7 mouse cellular contexts compared by ENCODE assay signal in the genomic region with DNA sequence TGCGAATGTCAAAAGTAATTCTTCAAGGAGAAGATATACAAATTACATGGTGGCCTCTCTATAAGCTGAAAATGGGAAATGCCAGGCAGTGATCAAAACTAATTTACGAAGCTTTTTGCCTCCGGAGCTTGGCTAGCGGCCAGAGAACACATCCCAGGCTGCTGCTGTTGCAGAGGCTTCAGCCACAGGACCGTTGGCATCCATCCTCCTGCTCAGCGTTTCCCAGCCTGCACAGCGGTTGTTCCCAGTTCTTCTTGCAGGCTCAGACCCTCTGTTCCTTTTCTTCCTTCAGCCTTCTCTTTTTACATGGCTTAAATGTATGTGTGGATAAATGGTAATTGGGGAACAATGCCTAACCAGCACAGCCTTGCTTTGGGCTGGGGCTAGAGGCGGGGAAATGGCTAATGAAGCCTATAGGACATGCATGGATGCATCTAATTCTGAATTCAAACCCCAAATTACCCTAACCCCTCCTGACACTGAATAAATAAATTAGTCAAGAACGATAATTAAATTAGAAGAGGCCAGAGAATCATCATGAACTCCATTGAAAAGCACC. TPM values are rescaled to one million over a fixed set of nuclear protein-coding genes. Genes with fewer than 3 reads are reported as not detected.
DNase-seq lines count a peak whose midpoint lies in the region; ATAC-seq and TF ChIP-seq lines count a peak whose summit lies in the region.

No protein-coding gene starts in this region.

- no peak for TF ChIP-seq EP300 in stomach, postnatal 0 days (optimal IDR thresholded peaks at IDR 0.05)

- H3K4me3 ChIP-seq in forebrain, postnatal 0 days (ENCODE audit: low read depth, low read length): no peak overlapping the region
- no peak overlapping the region for H3K4me3 ChIP-seq in stomach, postnatal 0 days (ENCODE audit: low read depth, low read length)

- H3K9ac ChIP-seq in forebrain, postnatal 0 days: no peak overlapping the region
- H3K9ac ChIP-seq in stomach, postnatal 0 days (ENCODE audit: low read length): no peak overlapping the region

- no peak overlapping the region for H3K4me2 ChIP-seq in forebrain, postnatal 0 days (ENCODE audit: low read depth)
- H3K4me2 ChIP-seq in stomach, postnatal 0 days (replicated peaks; ENCODE audit: low read depth): no peak overlapping the region

- no peaks in the 10 kb centered on the region for H3K9me3 ChIP-seq in forebrain, postnatal 0 days (ENCODE audit: low read length)
- no peaks in the 10 kb centered on the region for H3K9me3 ChIP-seq in stomach, postnatal 0 days (ENCODE audit: control insufficient read depth, low read length)

- 10% methylated on average over 9 of the region's 9 CpGs for WGBS in forebrain, postnatal 0 days
- 45% methylated on average over 9 of the region's 9 CpGs for WGBS in stomach, postnatal 0 days

- no peaks in the 10 kb centered on the region for H3K36me3 ChIP-seq in forebrain, postnatal 0 days (ENCODE audit: insufficient read depth)
- H3K36me3 ChIP-seq in stomach, postnatal 0 days (ENCODE audit: control insufficient read depth, insufficient read depth, low read length): no peaks in the 10 kb centered on the region

- peak overlapping the region; percentile 36; the same call in 1 of the 2 replicates for H3K27ac ChIP-seq in forebrain, postnatal 0 days (ENCODE audit: low read depth, low read length)
- no peak overlapping the region for H3K27ac ChIP-seq in stomach, postnatal 0 days (replicated peaks)

- no peaks in the 10 kb centered on the region for H3K27me3 ChIP-seq in forebrain, postnatal 0 days (ENCODE audit: insufficient read depth, low read length)
- no peaks in the 10 kb centered on the region for H3K27me3 ChIP-seq in stomach, postnatal 0 days (ENCODE audit: control insufficient read depth, insufficient read depth, low read length)

- DNase-seq in lung, postnatal 10 days: peak; percentile 49
- no peak for DNase-seq in lung, postnatal 36 days
- peak; percentile 75 for DNase-seq in brain, adult 2 months (ENCODE audit: low read depth, low spot score)
- peak; percentile 72 for DNase-seq in forebrain, postnatal 0 days
- DNase-seq in kidney, postnatal 25 days: peak; percentile 43 to 54
- peak; percentile 97 for DNase-seq in retina, postnatal 1 day
- no peak for DNase-seq in stomach, postnatal 0 days (ENCODE audit: low spot score)

- no peak for TF ChIP-seq CTCF in forebrain, postnatal 0 days (IDR thresholded peaks at IDR 0.05; ENCODE audit: low read depth)
- TF ChIP-seq CTCF in stomach, postnatal 0 days (IDR thresholded peaks at IDR 0.05; ENCODE audit: low read depth): no peak

- peak; percentile 45 for ATAC-seq in forebrain, postnatal 0 days
- ATAC-seq in stomach, postnatal 0 days (ENCODE audit: low FRiP score, low TSS enrichment): no peak

- H3K4me1 ChIP-seq in forebrain, postnatal 0 days (ENCODE audit: insufficient read depth): peaks cover 7% of the 10 kb centered on the region
- no peaks in the 10 kb centered on the region for H3K4me1 ChIP-seq in stomach, postnatal 0 days (replicated peaks; ENCODE audit: control insufficient read depth, insufficient read depth)

RNA-seq across cellular contexts. Expression of gene Tnrc6a, which starts 54.9 kb away (rescaled TPM):
- total RNA-seq in forebrain, postnatal 0 days (2014; rRNA removed): 38.4 and 48.0 TPM in 2 replicates
- polyA plus RNA-seq in forebrain, postnatal 0 days (2015; fragmentation: Nextera tagmentation; extraction: Ambion mirVana): 30.8 and 40.7 TPM in 2 replicates
- 35.8 and 44.2 TPM in 2 replicates for polyA plus RNA-seq in stomach, postnatal 0 days (2015; fragmentation: Nextera tagmentation; extraction: Ambion mirVana)

Comparison
In these comparisons a context has a peak if more than half of its experiments do, and no peak if none do; other contexts are left out.
1. DNase-seq: peak in lung, postnatal 10 days (single experiment), brain, adult 2 months (single experiment), forebrain, postnatal 0 days (single experiment), kidney, postnatal 25 days (2 of 2) and retina, postnatal 1 day (single experiment); none in lung, postnatal 36 days (single experiment) and stomach, postnatal 0 days (single experiment).